Mouse (Mus musculus): ENCODE data around the gene Diaph3. TPM values are rescaled to one million over a fixed set of nuclear protein-coding genes. Genes with fewer than 3 reads are reported as not detected.

Diaph3 gene
- polyA plus RNA-seq, 1 experiment from 2014 or later = 15.3 TPM

DNA sequence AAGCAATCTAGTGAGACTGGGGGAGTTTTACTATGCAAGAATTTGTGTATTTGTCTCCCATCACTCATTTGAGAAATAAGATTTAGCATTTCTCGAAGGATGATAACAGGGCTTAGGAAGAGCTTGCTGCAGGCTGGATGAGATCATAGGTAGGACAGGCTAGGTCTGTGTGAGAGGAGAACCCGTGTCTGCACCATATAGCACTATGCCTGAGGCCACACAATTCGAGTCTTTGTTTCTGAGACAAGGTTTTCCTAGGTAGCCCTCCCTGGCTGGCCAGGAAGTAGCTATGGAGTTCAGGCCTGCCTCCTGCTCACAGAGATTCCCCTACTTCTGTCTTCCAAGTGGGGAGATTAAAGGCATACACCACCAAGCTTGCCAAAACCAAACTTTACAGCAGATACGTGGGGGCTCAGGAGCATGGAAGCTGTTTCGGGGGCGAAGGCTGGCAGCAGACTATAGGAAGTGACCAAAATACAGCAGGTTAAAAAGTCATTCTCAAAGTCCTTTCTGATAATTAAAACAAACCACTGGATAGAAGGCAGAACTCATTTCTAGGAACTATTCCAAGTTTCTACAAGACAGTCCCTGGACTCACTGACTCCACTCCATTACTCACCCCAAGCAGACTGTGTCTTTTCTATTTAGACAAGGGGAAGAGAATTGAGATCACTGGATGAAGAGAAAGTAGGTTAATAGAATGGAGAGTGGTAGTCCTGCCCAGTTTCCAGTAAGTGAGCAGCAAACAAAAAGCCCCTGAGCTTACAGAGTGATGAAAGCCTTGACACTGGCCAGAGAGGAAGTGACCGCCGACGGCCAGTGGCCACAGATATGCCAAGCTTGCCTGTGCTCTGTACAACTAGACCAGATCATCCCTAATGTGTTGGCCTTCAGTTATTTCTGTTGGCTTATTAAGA is 383.2 kb downstream of the Diaph3 start:
- Histone ChIP-seq H3K36me3 (ENCODE audit: control insufficient read depth, insufficient read depth, low read length) (no peaks in the 10 kb centered on the region), H3K9me3 (ENCODE audit: control insufficient read depth, low read length) (no peaks in the 10 kb centered on the region), H3K4me2 (ENCODE audit: low read length) (peak overlapping the region; percentile 40), H3K4me1 (ENCODE audit: control insufficient read depth in 2 of 2, insufficient read depth in 2 of 2, low read length in 2 of 2) (peaks cover 7 to 15% of the 10 kb centered on the region in 2 experiments), H3K4me3 (ENCODE audit: control insufficient read depth in 1 of 2, insufficient read depth in 1 of 2, low read depth in 1 of 2, low read length in 2 of 2) (no peak overlapping the region), H3K9ac (ENCODE audit: low read length) (peak overlapping the region; percentile 39), H3K27ac (replicated peaks in 1 of 2; ENCODE audit: control insufficient read depth in 1 of 2, insufficient read depth in 1 of 2, low read depth in 2 of 2, low read length in 2 of 2) (peak overlapping the region; percentile 97), H3K27me3 (ENCODE audit: control insufficient read depth, insufficient read depth, low read length) (no peaks in the 10 kb centered on the region)
- 24% methylated on average over 9 of the region's 9 CpGs for WGBS
- ATAC-seq (ENCODE audit: insufficient number of reproducible peaks, insufficient read depth, low FRiP score, low read depth) = peak; percentile 55; the same call in 1 of the 2 replicates

DNA sequence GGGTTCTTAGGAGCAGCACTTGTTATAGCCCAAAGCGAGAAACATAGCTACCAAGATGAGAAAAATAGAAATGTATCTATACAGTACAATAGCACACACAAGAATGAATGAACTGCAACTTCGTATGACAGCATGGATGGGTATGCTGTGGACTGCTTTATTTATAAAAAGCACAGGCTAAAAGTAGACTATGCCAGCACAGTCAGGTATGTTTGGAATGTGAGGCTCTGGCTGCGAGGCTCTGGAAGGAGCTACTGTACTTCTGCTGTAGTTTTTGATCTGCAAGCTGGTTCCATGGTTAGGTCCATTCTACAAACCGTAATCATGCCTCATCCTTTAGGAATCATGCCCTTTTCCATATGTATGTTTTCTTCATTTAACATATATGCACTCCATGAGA is 383.9 kb downstream of the Diaph3 start:
- Histone ChIP-seq H3K36me3 (ENCODE audit: control insufficient read depth, insufficient read depth, low read length) (no peaks in the 10 kb centered on the region), H3K4me2 (ENCODE audit: low read length) (peak overlapping the region; percentile 43), H3K9ac (ENCODE audit: low read length) (peak overlapping the region; percentile 39; the same call in 1 of the 2 replicates), H3K4me3 (ENCODE audit: control insufficient read depth in 1 of 2, insufficient read depth in 1 of 2, low read depth in 1 of 2, low read length in 2 of 2) (no peak overlapping the region), H3K9me3 (ENCODE audit: control insufficient read depth, low read length) (no peaks in the 10 kb centered on the region), H3K4me1 (ENCODE audit: control insufficient read depth in 2 of 2, insufficient read depth in 2 of 2, low read length in 2 of 2) (peaks cover 7 to 15% of the 10 kb centered on the region in 2 experiments), H3K27me3 (ENCODE audit: control insufficient read depth, insufficient read depth, low read length) (no peaks in the 10 kb centered on the region), H3K27ac (replicated peaks in 1 of 2; ENCODE audit: control insufficient read depth in 1 of 2, insufficient read depth in 1 of 2, low read depth in 2 of 2, low read length in 2 of 2) (peak overlapping the region; percentile 97)
- peak; percentile 90 for ATAC-seq (ENCODE audit: insufficient number of reproducible peaks, insufficient read depth, low FRiP score, low read depth)
- 29% methylated on average over 4 of the region's 4 CpGs for WGBS

DNA sequence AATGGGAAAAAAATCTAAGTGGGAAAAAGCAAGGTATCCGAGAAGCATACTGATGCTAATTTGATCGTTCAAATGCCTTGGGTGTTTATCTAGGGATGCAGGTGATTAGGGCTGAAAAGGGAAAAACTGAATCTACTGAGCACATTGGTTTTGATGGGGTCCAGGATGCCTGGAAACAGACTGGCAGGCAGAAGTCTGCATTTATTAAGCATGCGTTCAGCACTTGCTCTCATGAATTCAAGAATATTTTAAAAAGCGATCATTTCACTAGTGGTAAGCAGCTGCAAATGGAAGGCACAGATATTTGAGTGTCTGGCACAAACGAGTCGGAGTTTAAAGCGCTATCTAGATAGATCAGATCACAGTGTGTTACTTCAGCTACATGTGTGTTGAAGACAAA is 390.7 kb downstream of the Diaph3 start:
- peaks cover 2 to 11% of the 10 kb centered on the region in 2 experiments for H3K4me1 ChIP-seq (ENCODE audit: control insufficient read depth in 2 of 2, insufficient read depth in 2 of 2, low read length in 2 of 2)
- H3K4me2 ChIP-seq (ENCODE audit: low read length) = no peak overlapping the region
- ATAC-seq (ENCODE audit: insufficient number of reproducible peaks, insufficient read depth, low FRiP score, low read depth) = no peak
- no peaks in the 10 kb centered on the region for H3K27me3 ChIP-seq (ENCODE audit: control insufficient read depth, insufficient read depth, low read length)
- 74% methylated on average over 7 of the region's 7 CpGs for WGBS
- no peaks in the 10 kb centered on the region for H3K9me3 ChIP-seq (ENCODE audit: control insufficient read depth, low read length)
- no peak overlapping the region for H3K4me3 ChIP-seq (ENCODE audit: control insufficient read depth in 1 of 2, insufficient read depth in 1 of 2, low read depth in 1 of 2, low read length in 2 of 2)
- H3K9ac ChIP-seq (ENCODE audit: low read length) = no peak overlapping the region
- no peaks in the 10 kb centered on the region for H3K36me3 ChIP-seq (ENCODE audit: control insufficient read depth, insufficient read depth, low read length)
- H3K27ac ChIP-seq (replicated peaks in 1 of 2; ENCODE audit: control insufficient read depth in 1 of 2, insufficient read depth in 1 of 2, low read depth in 2 of 2, low read length in 2 of 2) = no peak overlapping the region

DNA sequence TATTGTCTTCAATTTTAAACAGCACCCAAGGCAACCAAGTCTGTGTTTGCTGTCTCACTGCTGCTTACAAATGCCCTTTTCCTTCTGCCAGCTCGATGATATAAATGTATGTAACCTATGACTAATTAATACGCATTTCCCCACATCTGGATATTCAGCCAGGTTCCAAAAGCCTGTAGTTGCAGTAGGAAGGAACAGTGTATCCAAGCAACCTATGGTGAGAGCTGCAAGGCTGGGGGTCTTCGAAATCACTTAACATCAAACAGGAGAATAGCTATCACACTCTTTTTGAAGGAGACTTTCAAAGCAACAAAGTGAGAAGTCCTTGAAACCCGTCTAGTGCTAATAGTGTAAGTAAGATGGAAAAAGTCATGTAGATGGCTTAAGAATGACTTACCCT is 391.6 kb downstream of the Diaph3 start:
- H3K9me3 ChIP-seq (ENCODE audit: control insufficient read depth, low read length) = no peaks in the 10 kb centered on the region
- no peak overlapping the region for H3K27ac ChIP-seq (replicated peaks in 1 of 2; ENCODE audit: control insufficient read depth in 1 of 2, insufficient read depth in 1 of 2, low read depth in 2 of 2, low read length in 2 of 2)
- no peaks in the 10 kb centered on the region for H3K36me3 ChIP-seq (ENCODE audit: control insufficient read depth, insufficient read depth, low read length)
- H3K27me3 ChIP-seq (ENCODE audit: control insufficient read depth, insufficient read depth, low read length) = no peaks in the 10 kb centered on the region
- no peak overlapping the region for H3K9ac ChIP-seq (ENCODE audit: low read length)
- no peak for ATAC-seq (ENCODE audit: insufficient number of reproducible peaks, insufficient read depth, low FRiP score, low read depth)
- H3K4me2 ChIP-seq (ENCODE audit: low read length) = no peak overlapping the region
- WGBS = 71% methylated on average over 4 of the region's 4 CpGs
- H3K4me3 ChIP-seq (ENCODE audit: control insufficient read depth in 1 of 2, insufficient read depth in 1 of 2, low read depth in 1 of 2, low read length in 2 of 2) = no peak overlapping the region
- peaks cover 2 to 11% of the 10 kb centered on the region in 2 experiments for H3K4me1 ChIP-seq (ENCODE audit: control insufficient read depth in 2 of 2, insufficient read depth in 2 of 2, low read length in 2 of 2)

DNA sequence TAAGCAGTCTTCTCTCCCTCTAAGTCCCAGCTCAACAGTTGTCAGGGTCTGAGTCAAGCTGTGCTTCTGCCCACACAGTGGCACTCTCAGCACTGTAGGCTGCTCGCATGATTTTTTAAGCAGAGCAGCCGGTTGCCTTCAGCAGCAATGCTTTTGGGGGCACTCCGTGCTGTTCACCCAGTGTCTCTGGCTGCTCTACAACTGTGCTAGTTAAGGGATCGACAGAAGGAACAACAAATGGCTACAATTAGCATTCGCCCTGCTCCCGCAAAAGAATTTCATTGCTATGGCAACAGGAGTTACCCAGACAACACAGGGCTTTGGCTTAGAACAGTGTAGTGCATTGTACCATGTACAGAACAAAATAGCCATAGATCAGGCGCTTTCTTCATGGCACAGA is 392.2 kb downstream of the Diaph3 start:
- Histone ChIP-seq H3K4me2 (ENCODE audit: low read length) (peak overlapping the region; percentile 52), H3K36me3 (ENCODE audit: control insufficient read depth, insufficient read depth, low read length) (no peaks in the 10 kb centered on the region), H3K9ac (ENCODE audit: low read length) (peak overlapping the region; percentile 36; the same call in 1 of the 2 replicates), H3K4me3 (ENCODE audit: control insufficient read depth in 1 of 2, insufficient read depth in 1 of 2, low read depth in 1 of 2, low read length in 2 of 2) (0 out of 4 replicates have a peak overlapping the region, but pooled peaks have one; percentile 4 to 14), H3K4me1 (ENCODE audit: control insufficient read depth in 2 of 2, insufficient read depth in 2 of 2, low read length in 2 of 2) (peaks cover 2 to 11% of the 10 kb centered on the region in 2 experiments), H3K27ac (replicated peaks in 1 of 2; ENCODE audit: control insufficient read depth in 1 of 2, insufficient read depth in 1 of 2, low read depth in 2 of 2, low read length in 2 of 2) (no peak overlapping the region), H3K9me3 (ENCODE audit: control insufficient read depth, low read length) (no peaks in the 10 kb centered on the region), H3K27me3 (ENCODE audit: control insufficient read depth, insufficient read depth, low read length) (no peaks in the 10 kb centered on the region)
- 24% methylated on average over 7 of the region's 7 CpGs for WGBS
- no peak for ATAC-seq (ENCODE audit: insufficient number of reproducible peaks, insufficient read depth, low FRiP score, low read depth)

DNA sequence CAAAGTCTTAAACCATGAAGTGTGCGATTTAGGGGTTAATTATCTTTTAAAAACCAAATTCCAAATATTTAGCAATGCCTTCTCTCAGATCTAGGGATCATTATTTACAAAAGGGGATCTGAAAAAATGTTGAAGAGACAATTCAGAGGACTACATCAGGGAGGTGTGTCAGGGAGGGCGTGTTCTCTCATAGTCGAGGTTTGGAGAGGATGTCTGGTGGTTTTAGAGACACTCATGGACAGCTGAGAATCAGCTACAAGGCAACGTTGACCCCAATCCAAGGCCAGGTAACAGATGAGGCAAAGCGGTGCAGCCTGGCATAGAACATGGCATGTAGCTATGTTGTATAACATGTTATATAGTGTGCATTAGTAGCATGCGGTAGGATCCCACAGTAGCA is 396.5 kb downstream of the Diaph3 start:
- no peak for ATAC-seq (ENCODE audit: insufficient number of reproducible peaks, insufficient read depth, low FRiP score, low read depth)
- H3K4me3 ChIP-seq (ENCODE audit: control insufficient read depth in 1 of 2, insufficient read depth in 1 of 2, low read depth in 1 of 2, low read length in 2 of 2) = no peak overlapping the region
- no peaks in the 10 kb centered on the region for H3K27me3 ChIP-seq (ENCODE audit: control insufficient read depth, insufficient read depth, low read length)
- no peaks in the 10 kb centered on the region for H3K36me3 ChIP-seq (ENCODE audit: control insufficient read depth, insufficient read depth, low read length)
- peaks cover 0 to 15% of the 10 kb centered on the region in 2 experiments; a peak in 3 of 4 replicates for H3K4me1 ChIP-seq (ENCODE audit: control insufficient read depth in 2 of 2, insufficient read depth in 2 of 2, low read length in 2 of 2)
- no peak overlapping the region for H3K4me2 ChIP-seq (ENCODE audit: low read length)
- H3K9ac ChIP-seq (ENCODE audit: low read length) = no peak overlapping the region
- no peak overlapping the region for H3K27ac ChIP-seq (replicated peaks in 1 of 2; ENCODE audit: control insufficient read depth in 1 of 2, insufficient read depth in 1 of 2, low read depth in 2 of 2, low read length in 2 of 2)
- 89% methylated on average over 6 of the region's 6 CpGs for WGBS
- no peaks in the 10 kb centered on the region for H3K9me3 ChIP-seq (ENCODE audit: control insufficient read depth, low read length)

DNA sequence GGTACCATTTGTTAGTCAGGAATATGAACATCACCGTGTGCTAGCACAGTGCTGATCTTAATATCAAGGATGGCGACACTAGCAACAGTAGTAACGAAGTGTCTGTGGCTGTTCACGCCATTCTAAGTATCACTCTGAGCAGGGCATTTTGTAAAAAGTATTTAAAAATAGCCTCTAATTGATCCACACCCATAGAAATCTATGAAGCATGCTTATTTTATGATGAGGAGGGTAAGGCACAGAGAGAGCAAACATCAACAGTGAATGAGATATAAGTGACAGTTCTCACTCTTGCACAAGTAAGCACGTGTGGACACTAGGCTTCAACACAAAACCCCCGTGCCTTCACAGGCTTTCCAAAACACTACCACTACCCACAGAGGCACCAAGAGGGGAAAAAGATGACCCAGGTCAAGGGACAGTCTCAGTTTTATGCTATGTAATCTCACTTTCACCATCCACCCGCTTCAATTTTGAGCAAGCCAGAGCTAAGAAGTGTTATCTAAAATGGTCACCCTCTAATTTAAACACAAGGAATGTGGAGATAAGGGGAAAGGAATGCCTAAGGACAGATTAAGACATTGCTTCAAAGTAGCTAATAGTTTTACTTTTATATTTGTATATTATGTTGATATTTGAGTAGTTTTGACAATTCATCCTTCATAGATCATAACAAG is 399.0 kb downstream of the Diaph3 start:
- Histone ChIP-seq H3K4me3 (ENCODE audit: control insufficient read depth in 1 of 2, insufficient read depth in 1 of 2, low read depth in 1 of 2, low read length in 2 of 2) (no peak overlapping the region), H3K27me3 (ENCODE audit: control insufficient read depth, insufficient read depth, low read length) (no peaks in the 10 kb centered on the region), H3K27ac (replicated peaks in 1 of 2; ENCODE audit: control insufficient read depth in 1 of 2, insufficient read depth in 1 of 2, low read depth in 2 of 2, low read length in 2 of 2) (no peak overlapping the region), H3K4me2 (ENCODE audit: low read length) (no peak overlapping the region), H3K9me3 (ENCODE audit: control insufficient read depth, low read length) (no peaks in the 10 kb centered on the region), H3K4me1 (ENCODE audit: control insufficient read depth in 2 of 2, insufficient read depth in 2 of 2, low read length in 2 of 2) (peaks cover 0 to 4% of the 10 kb centered on the region in 2 experiments; a peak in 1 of 4 replicates), H3K9ac (ENCODE audit: low read length) (no peak overlapping the region), H3K36me3 (ENCODE audit: control insufficient read depth, insufficient read depth, low read length) (no peaks in the 10 kb centered on the region)
- no peak for ATAC-seq (ENCODE audit: insufficient number of reproducible peaks, insufficient read depth, low FRiP score, low read depth)
- 63% methylated on average over 7 of the region's 7 CpGs for WGBS
